Mouse (Mus musculus): ENCODE measurements around the gene Hebp2.
A peak's percentile ranks its signal among the peaks of the same experiment; 100 is the strongest.
"Not testable (repeated sequence)": the region's sequence is repeated elsewhere in the genome, so short reads cannot be mapped to it uniquely, and the experiment has no call there.

Gene Hebp2

DNA sequence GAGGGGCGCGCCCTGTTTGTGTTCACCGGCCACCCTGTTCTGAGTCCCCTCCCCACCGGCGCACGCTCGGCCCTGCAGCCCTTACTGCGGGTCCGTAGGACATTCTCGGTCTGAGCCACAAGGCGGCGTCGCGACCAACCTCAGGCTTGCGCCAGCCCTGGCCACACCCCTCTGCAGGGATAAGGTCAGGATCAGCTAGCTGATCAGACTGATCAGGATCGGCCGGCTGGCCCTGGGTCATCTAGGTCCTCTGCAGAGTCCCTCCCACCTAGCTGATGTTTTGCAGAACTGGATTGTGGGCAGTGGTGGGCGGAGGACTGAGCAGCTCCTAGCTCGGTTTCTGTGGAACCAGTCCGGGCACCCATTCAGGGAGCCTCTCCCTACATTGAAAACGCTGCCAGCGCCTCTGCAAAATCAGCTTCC is at the start of gene Hebp2:
Gene Hebp2 (minus strand): TSS at position 264 of the 423 bp plus-strand sequence.
- DNase-seq (ENCODE audit: low spot score in 2 of 2), result peak; percentile 64 to 74

DNA sequence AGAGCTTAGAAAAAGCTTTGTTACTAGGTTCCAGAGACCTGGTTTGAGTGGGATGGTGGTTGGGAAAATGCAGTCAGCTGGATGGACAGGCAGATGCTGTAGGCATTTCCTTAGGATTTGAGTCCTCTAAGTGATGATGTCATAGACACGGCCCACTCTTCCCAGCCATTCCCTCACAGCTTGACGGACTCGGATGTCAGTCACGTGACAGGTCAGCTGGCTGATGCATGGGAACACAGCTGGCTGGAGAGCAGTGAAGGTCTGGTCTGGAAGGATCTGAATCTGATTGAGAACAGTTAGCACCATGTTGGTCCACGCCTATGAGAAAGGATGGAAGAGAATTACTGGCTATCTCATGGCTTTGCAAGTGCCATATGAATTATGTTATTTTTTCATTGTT is 43.6 kb upstream of the Hebp2 start:
- no peak for DNase-seq (ENCODE audit: low spot score in 2 of 2)

DNA sequence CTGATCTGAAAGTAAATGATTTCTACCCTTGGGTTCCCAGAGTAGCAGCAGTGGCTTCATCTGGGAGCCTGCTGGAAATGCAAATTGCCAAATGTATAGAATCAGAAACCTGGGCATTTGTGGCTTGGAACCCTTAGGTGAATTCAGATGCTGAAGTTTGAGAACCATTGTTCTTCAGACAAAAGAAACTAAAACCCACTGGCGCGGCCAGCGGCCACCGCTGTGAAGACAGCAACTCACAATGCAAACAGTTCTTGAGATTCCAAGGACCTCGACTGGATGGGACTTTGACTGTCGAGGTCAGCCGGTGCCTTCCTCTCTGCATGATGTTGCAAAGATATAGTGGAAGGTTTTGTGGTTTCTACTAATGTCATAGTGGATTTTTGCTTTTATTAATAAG is 38.3 kb upstream of the Hebp2 start:
- DNase-seq (ENCODE audit: low spot score in 2 of 2), result no peak

DNA sequence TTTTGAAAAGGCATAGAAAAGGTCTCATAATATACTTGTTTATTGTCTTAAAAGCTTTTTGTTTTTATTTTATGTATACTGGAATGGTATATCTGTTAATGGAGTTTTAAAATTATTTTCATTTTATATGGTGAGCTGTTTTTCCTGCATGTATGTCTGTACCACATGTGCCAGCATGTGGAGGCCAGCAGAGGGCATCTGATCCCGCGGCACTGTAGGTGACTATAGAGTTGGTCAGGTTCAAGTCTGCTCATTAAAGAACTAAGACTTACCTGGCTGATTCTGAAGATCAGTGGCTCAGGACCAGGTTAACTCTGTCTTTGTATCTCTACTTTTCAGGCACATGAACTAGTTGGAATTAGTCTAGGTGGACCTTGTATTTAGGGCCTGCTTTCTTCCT is 26.7 kb upstream of the Hebp2 start:
- no peak for DNase-seq (ENCODE audit: low spot score in 2 of 2)

DNA sequence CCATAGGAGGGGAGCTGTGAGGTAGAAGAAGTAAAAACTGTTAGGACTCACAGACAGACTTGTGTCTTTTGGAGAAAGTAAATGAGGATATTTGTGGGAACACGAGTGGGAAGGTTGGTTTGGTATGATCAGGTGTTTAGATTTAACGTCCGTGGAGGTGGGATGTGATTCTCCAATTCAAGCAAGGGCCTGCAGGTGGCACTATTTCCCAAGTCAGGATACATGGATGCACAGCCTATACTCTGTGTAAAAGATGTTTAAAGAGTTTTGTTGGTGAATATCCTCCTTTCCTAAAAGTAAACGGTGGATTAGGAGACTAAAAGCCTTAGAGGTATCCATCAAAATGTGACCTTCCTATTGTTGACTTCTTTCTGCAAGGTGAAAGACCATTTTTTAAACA is 17.1 kb upstream of the Hebp2 start:
- peak; percentile 54 to 74 for DNase-seq (ENCODE audit: low spot score in 2 of 2)

DNA sequence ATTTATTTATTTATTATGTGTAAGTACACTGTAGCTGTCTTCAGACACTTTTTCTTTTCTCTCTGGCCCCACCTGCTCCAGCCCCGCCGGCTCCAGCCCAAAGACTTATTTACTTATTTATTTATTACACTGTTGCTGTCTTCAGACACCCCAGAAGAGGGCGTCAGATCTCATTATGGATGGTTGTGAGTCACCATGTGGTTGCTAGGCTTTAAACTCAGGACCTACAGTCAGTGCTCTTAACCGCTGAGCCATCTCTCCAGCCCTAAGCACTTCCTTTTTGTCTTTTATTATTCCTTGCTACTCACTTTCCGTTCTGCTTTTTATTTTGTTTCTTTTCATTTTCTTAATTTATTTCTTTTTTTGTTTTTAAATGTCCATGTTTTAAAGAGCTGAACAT is 15.6 kb upstream of the Hebp2 start:
- no peak for DNase-seq (ENCODE audit: low spot score in 2 of 2)

DNA sequence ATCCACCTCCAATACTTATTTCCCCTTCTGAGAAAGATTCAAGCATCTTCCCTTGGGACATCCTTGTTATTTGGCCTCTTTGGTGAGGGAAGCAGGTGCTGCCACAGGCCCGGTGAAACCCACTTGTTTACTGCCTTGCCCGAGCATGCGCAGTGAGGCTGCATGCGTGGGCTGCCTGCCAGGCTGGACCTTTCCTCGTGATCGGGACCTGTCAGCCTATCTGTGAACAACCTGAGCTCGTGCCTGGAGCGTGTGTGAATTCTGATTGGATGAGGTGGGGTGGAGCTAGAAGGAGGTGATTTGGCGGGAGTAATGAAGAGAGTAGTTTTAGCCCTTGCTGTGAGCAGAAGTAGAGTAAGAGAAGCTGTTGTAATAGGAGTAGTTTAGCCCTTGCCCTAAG is 13.2 kb upstream of the Hebp2 start:
- DNase-seq (ENCODE audit: low spot score in 2 of 2), result not testable (repeated sequence)

DNA sequence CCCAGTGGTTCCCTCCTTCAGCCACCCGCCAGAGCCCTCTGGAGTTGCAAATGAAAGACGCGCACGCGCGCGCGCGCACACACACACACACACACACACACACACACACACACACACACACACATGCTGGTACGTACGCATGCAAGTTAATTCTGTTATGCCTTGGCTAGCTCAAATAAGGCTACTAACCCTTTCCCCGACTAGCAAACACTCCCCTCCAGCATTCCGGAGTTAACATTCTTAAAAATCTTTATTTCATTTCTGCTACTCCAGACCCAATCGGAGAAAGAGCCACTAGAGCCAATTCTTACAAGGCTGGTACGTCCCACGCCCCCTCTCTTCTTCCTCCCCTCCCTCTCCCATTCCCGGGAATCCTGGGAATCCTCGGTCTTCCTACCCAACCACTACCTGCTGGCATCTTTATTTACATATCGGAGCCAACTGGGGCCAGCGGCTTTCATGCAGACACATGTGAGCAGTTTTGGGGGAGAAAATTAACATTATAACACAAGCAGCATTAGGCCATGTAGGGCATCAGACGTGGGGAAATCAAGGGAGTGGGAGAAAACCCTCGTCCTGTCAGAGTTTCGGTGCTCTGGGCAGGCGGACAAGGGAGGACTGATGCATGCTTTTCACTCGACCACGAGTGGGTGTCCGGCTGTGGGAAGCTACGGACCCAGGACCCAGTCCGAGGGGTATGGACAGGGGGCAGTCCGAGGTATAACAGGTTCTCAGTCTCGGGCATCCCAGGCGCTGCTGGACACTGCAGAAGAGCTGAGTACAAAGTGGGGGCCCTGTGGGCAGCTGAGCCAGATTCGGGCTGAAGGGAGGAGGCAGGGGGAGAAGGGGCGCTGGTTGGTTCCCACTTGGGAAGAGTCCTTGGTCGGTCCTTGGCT is 3.7 kb upstream of the Hebp2 start:
- DNase-seq (ENCODE audit: low spot score in 2 of 2), result peak; percentile 48 to 57

DNA sequence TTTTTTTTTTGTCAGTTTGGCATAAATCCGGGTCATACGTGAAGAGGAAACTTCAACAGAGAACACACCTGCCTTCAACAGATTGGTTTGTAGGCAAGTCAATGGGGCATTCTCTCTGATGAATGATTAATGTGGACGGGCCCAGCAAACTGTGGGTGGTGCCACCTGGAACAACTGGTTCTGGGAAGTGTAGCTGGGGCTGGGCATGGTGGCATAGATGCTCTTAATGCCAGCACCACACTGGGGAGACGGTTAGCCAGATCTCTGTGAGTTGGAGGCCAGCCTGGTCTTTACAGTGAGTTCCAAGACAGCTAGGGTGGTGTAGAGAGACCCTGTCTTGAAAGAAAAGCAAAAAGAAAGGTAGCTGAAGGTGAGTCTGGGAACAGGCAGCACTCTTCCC is 1.5 kb upstream of the Hebp2 start:
- DNase-seq (ENCODE audit: low spot score in 2 of 2), result no peak

DNA sequence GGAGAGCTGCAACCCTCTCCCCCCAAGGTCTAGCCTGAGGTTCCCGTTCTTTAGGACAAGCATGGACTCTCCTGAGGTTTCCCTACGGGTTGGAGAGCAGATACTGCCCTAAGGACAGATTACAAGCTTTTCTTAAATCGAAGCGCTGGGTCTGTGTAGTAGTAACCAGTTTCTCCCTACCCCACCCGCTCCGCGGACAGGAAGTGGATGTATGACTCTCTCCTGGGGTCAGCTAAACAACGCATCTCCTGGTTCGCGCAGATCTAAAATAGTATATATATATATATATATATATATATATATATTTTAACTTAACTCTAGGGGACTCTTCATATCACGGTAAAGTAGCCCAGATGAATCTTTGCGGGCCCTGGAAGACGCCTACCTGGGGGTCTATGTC is 567 bp downstream of the Hebp2 start:
- DNase-seq (ENCODE audit: low spot score in 2 of 2), result no peak

DNA sequence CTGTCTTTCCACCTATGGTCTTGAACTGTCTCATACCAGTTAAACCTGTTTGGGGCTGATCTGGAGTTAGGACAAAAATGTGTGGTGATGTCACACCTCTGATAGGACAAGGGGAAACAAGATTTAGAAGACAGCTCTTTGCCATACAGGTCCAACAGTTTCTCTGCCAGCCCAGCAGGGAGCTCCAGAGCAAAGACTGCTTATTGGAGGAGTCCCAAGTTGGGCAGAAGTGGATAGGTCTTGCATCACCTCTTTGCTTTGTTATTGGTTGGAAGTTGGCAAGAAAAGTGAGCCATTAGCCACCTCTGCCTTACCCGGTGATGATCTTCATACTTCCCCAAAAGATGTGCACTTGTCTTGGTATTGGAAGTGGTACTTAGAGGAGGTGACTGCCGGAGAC is 9.0 kb downstream of the Hebp2 start:
- no peak for DNase-seq (ENCODE audit: low spot score in 2 of 2)

DNA sequence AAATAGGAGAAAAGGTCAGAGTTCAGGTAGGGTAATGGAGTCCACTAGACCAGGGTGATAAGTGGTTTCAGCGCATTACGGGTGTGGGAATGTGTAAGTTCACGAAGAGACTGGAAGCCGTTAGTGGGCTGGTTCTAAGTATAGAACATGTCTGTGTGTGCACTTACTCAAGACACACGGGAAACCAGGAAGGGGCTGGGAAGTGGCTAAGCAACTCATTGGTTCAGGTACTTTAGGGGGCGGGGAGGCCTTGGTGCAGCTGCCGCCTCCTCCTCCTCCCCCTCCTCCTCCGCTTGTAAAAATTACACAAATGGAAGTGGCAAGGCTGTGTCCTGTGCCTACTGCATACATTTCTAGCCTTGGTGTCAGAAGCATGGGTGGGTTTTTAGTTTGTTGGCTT is 13.6 kb downstream of the Hebp2 start:
- DNase-seq (ENCODE audit: low spot score in 2 of 2), result no peak

DNA sequence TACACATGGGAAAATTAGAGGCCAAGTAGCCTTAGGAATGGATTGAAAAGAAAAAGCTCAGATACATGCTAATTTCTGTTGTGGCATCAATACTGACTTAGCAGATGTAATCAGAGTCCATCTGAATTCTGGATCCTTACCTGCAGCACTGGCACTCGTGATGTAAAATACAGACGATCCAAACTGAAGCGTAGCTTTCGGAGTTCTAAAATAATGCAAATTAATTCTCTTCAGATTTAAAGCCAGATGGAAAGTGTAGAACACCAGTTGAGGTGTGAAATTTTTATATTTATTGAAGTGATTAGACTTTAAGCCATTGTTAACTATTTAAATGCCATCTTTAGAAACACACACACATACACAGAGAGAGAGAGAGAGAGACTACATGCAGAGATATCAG is 15.7 kb downstream of the Hebp2 start:
- DNase-seq (ENCODE audit: low spot score in 2 of 2), result no peak

DNA sequence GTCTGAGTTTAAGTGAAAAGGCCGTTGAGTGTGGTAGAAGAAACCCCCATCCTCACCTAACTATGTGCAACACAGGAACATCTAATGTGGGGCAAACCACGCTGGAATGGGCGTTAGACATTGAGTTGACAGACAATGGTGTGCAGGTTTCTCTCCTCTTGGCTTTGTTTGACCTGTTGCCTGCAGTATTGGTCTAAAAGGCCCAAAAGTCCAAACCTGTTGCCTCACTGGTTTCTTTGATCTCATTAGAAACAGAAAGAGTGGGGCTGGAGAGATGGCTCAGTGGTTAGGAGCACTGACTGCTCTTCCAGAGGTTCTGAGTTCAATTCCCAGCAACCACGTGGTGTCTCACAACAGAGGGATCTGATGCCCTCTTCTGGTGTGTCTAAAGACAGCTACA is 16.7 kb downstream of the Hebp2 start:
- no peak for DNase-seq (ENCODE audit: low spot score in 2 of 2)

DNA sequence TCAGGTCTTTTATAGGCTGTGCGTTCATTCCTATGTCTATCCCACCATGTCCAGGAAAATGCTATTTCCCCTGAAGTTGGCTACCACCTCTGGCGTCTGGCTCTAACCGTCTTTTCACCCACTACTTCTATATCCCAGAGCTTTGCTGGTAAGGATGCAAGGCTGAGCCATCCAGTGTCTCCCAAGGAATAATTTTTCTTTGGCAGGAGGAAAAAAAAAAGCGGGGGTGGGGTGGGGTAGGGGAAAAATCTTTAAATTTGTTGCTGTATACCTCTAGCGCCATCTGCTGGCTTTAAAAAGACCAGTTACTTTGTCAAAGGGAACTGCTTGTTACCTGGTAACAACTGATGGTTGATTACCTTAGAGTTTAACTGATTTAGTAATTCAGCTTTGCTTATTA is 17.4 kb downstream of the Hebp2 start:
- peak; percentile 60 to 66 for DNase-seq (ENCODE audit: low spot score in 2 of 2)

DNA sequence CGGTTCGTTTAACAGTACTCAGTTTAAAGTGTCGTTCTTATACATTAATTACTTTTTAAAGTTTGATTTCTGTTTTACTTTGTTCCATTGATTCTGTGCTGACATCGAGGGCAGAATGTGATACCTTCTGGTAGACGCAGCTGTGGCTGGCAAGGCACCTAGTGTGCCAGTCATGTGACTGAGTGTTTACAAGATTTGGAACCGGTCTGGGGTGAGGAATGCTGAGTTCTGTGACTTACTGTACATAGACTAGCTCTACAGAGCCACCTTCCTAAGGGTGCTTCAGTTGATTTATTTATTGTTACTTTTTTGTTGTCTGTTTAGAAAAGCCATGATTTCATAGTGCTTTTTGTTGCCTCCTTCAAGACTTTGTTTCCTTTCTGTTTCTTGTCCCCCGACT is 18.1 kb downstream of the Hebp2 start:
- DNase-seq (ENCODE audit: low spot score in 2 of 2), result no peak

DNA sequence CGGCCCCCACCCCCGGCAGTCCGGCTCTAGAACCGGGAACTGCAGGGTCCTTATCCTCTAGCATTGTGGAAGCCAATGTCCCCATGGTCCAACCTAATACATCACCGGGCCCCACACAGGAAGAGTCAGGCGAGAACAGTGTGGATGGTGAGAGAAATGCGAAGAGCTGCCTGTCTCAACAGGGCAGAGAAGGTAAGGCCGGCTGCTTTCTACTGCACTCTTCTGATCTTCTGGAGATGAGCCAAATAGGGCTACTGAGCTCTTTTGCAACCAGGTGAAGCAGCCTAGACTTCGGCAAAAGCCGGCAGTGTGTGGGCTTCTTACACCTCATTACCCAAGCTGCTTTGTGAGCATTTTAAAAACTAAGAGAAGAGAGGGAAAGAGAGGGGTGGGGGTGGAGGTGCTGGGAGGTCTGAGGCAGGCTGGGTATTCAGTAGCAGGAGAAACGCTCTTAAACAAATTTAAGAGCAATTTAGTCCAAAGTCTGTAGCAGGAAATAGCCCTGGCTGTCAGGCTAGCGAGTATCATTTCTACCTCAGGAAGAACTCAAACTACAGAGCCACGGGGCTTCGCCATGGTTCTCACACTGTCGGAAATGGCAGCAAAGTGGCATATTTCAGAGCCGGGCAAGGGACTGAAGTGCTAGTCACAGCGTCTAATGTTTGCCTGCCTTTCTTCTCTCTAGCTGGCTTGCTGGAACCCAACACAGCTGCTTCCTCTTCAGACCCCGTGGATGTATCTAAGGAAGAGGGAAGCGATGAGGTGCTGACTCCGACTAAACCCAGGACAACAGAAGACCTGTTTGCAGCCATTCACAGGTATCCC is 18.8 kb downstream of the Hebp2 start:
- peak; percentile 37 to 47 for DNase-seq (ENCODE audit: low spot score in 2 of 2)

DNA sequence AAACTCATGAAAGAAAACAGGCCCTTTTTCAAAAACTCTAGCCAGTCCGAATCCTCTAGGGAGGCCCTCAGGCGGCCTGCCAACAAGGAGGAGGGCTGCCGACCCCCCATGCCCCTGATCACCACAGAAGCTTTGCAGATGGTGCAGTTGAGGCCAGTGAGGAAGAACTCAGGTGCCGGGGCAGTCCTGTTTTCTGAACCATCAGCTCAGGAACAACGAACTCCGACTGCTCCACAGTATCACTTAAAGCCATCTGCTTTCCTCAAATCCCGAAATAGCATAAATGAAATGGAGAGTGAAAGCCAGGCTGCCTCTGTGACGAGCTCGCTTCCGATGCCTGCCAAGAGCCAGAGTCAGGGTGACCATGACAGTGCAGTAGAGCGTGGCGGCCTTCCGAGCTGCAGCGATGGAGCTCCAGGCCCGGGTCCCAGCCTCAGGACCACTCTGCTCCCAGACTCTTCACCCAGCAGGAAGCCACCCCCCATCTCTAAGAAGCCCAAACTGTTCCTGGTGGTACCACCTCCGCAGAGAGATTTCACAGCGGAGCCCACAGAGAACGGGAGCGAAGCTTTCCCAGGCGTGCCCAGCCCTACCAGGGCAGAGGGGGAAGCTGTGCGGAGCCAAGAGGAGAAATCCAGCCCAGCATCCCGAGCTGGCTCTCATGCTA is 19.6 kb downstream of the Hebp2 start:
- DNase-seq (ENCODE audit: low spot score in 2 of 2), result peak; percentile 44 to 61

DNA sequence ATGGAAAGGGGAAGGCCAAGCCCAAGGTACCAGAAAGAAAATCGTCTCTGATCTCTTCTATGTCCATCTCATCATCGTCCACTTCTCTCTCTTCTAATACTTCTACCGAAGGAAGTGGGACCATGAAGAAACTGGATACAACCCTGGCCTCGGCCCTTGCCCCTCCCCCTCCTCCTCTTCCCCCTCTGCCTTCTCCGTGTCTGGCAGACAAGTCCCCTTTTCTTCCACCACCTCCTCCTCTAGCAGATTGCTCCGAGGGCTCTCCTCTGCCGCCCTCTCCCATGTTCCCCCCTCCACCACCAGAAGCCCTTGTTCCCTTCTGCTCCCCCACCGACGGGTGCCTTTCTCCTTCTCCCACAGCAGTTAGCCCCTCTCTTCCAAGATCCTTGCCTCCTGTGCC is 20.1 kb downstream of the Hebp2 start:
- no peak for DNase-seq (ENCODE audit: low spot score in 2 of 2)

DNA sequence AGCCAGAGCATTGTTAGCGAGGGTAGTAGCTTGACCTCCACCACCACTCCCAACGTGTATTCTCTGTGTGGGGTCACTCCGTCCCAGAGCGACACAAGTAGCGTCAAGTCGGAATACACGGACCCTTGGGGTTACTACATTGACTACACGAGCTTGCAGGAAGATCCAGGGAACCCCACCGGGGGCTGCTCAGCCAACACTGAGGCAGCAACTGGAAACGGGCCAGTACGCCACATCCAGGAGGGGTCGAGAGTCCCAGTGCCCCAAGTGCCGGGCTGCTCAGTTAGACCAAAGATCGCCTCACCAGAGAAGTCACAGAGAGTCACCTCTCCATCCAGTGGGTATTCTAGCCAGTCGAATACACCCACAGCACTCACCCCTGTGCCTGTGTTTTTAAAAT is 20.6 kb downstream of the Hebp2 start:
- no peak for DNase-seq (ENCODE audit: low spot score in 2 of 2)

DNA sequence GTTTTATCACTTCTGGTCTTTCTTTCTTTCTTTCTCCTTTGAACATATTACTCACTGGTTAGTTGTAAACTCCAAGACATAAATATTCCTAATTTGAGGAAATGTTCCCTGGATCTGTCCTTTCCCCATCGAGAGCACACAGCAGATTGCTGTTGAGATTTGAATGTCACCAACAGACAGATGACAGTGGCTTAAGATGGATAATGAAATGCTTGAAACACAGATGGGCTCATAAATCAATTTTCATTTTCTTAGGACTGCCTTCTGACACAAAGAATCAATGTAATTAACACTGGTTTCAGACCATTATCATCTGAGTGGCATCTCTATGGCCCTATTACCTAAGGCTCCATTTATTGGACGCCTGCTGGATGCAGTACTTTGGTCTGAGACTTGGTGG is 23.3 kb downstream of the Hebp2 start:
- no peak for DNase-seq (ENCODE audit: low spot score in 2 of 2)

DNA sequence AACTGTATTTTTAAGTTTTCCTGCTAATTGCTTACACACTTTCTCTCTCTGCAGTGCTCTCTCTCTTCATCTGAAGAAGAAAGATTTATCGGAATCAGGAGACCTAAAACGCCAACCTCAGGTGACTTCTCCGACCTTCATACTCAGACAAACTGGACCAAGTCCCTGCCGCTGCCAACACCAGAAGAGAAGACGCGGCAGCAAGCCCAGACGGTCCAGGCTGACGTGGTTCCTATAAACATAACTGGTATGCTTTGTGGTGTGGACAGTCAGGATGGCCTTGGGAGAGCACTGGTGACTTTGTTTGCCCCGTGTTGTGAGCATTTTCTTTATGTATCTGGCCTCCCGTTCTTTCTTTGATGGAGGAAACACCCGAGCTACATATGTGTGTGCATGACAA is 34.4 kb downstream of the Hebp2 start:
- no peak for DNase-seq (ENCODE audit: low spot score in 2 of 2)
